Mouse (Mus musculus) lung, adult 2 months (tissue): ENCODE data around the gene Gm21981.

Source experiments
- CTCF ChIP-seq: fragments of 200-500 bp; IDR thresholded peaks from 2 replicates; pipeline ENCODE4 v1.5.1; 2011; ENCODE audit warnings: mild to moderate bottlenecking, low read length, control low read depth; ENCODE audit not compliant: insufficient read depth
- POLR2A ChIP-seq: fragments of 200-500 bp; IDR thresholded peaks from 2 replicates; pipeline ENCODE4 v1.6.1; 2011; ENCODE audit warnings: low read depth, mild to moderate bottlenecking, control low read depth, low read length, borderline replicate concordance; ENCODE audit errors: extremely low read depth

- TF ChIP-seq CTCF (no peak), POLR2A (no peak)
Observed at GRCm38 (mm10) chr17:47711883-47712282, 17.6 kb upstream of the Gm21981 start.
